In genomic region chr10:26275414-26275813, GRCm38 (mm10) we compare ENCODE assay signal across 32 mouse cellular contexts. TPM values are rescaled to one million over a fixed set of nuclear protein-coding genes. Genes with fewer than 3 reads are reported as not detected.
DNase-seq lines count a peak whose midpoint lies in the region; ATAC-seq and TF ChIP-seq lines count a peak whose summit lies in the region.
"Had no signal": no experiment of that assay in that cellular context is flagged by ENCODE, and none has a peak within 500 bp of the region (broad histone marks: within the 10 kb centered on the region; RNA-seq: fewer than 3 reads in every experiment).

No protein-coding gene starts in this region.

- H3K9me3 ChIP-seq in lung, postnatal 0 days (ENCODE audit: low read length) = no peaks in the 10 kb centered on the region
- H3K9me3 ChIP-seq: embryonic facial prominence, embryonic 10.5 days; embryonic facial prominence, embryonic 13.5 days; forebrain, embryonic 12.5 days; forebrain, embryonic 15.5 days; heart, embryonic 10.5 days; heart, embryonic 13.5 days; hindbrain, embryonic 12.5 days; hindbrain, embryonic 15.5 days had no signal

- no peaks in the 10 kb centered on the region for H3K27me3 ChIP-seq in myocyte (ENCODE audit: control insufficient read depth, insufficient read depth, insufficient read length)
- H3K27me3 ChIP-seq in lung, postnatal 0 days (replicated peaks; ENCODE audit: insufficient read depth, low read length) = no peaks in the 10 kb centered on the region
- H3K27me3 ChIP-seq: embryonic facial prominence, embryonic 13.5 days; forebrain, embryonic 12.5 days; forebrain, embryonic 15.5 days; heart, embryonic 13.5 days; hindbrain, embryonic 12.5 days; hindbrain, embryonic 15.5 days had no signal

- no peaks in the 10 kb centered on the region for H3K4me1 ChIP-seq in lung, postnatal 0 days (ENCODE audit: insufficient read depth, low read depth, low read length)
- H3K4me1 ChIP-seq: embryonic facial prominence, embryonic 10.5 days; embryonic facial prominence, embryonic 13.5 days; forebrain, embryonic 12.5 days; forebrain, embryonic 15.5 days; heart, embryonic 10.5 days; heart, embryonic 13.5 days; hindbrain, embryonic 12.5 days; hindbrain, embryonic 15.5 days had no signal

- intact Hi-C loops in heart, postnatal 10 days (cut with DNase I) = no loop called here

- peak; percentile 61 for DNase-seq in adrenal gland, adult 2 months
- DNase-seq in adrenal gland, postnatal 10 days = no peak
- DNase-seq in heart, adult 11 months = peak; percentile 19
- no peak for DNase-seq in heart, postnatal 10 days
- DNase-seq in NIH3T3 (ENCODE audit: low read depth) = peak; percentile 85
- no peak for DNase-seq in embryo, embryonic 10 days (ENCODE audit: low spot score)
- no peak for DNase-seq in lung, postnatal 0 days (ENCODE audit: low spot score)
- DNase-seq: cerebellum, adult 11 months; cerebellum, adult 2 months; cerebellum, adult 9-11 months; cerebellum, postnatal 25 days; embryo, embryonic 11 days; gastrocnemius, postnatal 25 days; heart, adult 2 months; kidney, adult 2 months had no signal

- no peak overlapping the region for H3K9ac ChIP-seq in lung, postnatal 0 days (replicated peaks; ENCODE audit: low read depth)
- H3K9ac ChIP-seq: embryonic facial prominence, embryonic 13.5 days; forebrain, embryonic 12.5 days; forebrain, embryonic 15.5 days; heart, embryonic 13.5 days; hindbrain, embryonic 12.5 days; hindbrain, embryonic 15.5 days had no signal

- H3K36me3 ChIP-seq in myocyte (ENCODE audit: control insufficient read depth, insufficient read depth) = no peaks in the 10 kb centered on the region
- H3K36me3 ChIP-seq in lung, postnatal 0 days (ENCODE audit: insufficient read depth, low read length) = no peaks in the 10 kb centered on the region

- no peak overlapping the region for H3K4me3 ChIP-seq in myocyte
- H3K4me3 ChIP-seq in lung, postnatal 0 days (ENCODE audit: low read depth, low read length) = no peak overlapping the region
- H3K4me3 ChIP-seq: embryonic facial prominence, embryonic 10.5 days; embryonic facial prominence, embryonic 13.5 days; erythroblast, embryonic 14.5 days; forebrain, embryonic 12.5 days; forebrain, embryonic 15.5 days; heart, adult 2 months; heart, embryonic 10.5 days; heart, embryonic 13.5 days; hindbrain, embryonic 12.5 days; hindbrain, embryonic 15.5 days had no signal

- H3K27ac ChIP-seq in lung, postnatal 0 days (ENCODE audit: low read length) = no peak overlapping the region
- H3K27ac ChIP-seq: embryonic facial prominence, embryonic 10.5 days; embryonic facial prominence, embryonic 13.5 days; forebrain, embryonic 12.5 days; forebrain, embryonic 15.5 days; heart, adult 2 months; heart, embryonic 10.5 days; heart, embryonic 13.5 days; hindbrain, embryonic 12.5 days; hindbrain, embryonic 15.5 days had no signal

- no peak for TF ChIP-seq POLR2A in myocyte (IDR thresholded peaks at IDR 0.05; ENCODE audit: insufficient read length, low read depth)

- ATAC-seq in lung, postnatal 0 days = no peak
- ATAC-seq: forebrain, embryonic 15.5 days; intestine, postnatal 0 days had no signal

- no peak overlapping the region for H3ac ChIP-seq in myocyte (ENCODE audit: control insufficient read depth, insufficient read length)

- no peaks in the 10 kb centered on the region for H3K79me2 ChIP-seq in myocyte (ENCODE audit: control insufficient read depth, insufficient read depth)

- TF ChIP-seq EP300 in lung, postnatal 0 days (IDR thresholded peaks at IDR 0.05) = no peak

- WGBS in lung, postnatal 0 days = 89% methylated on average over 6 of the region's 6 CpGs

- no peak for TF ChIP-seq CTCF in lung, postnatal 0 days (IDR thresholded peaks at IDR 0.05)

- H3K4me2 ChIP-seq in myocyte (ENCODE audit: low read depth) = no peak overlapping the region
- no peak overlapping the region for H3K4me2 ChIP-seq in lung, postnatal 0 days (replicated peaks; ENCODE audit: low read depth, low read length)
- H3K4me2 ChIP-seq: embryonic facial prominence, embryonic 13.5 days; forebrain, embryonic 12.5 days; forebrain, embryonic 15.5 days; heart, embryonic 13.5 days; hindbrain, embryonic 12.5 days; hindbrain, embryonic 15.5 days had no signal

TF ChIP-seq in myocyte, 11 proteins besides CTCF, POLR2A, EP300 and RAD21:
- TF ChIP-seq TCF3 (IDR thresholded peaks at IDR 0.05; ENCODE audit: insufficient read length, low read depth) (no peak), CEBPB (IDR thresholded peaks at IDR 0.05; ENCODE audit: insufficient read depth, poor library complexity, severe bottlenecking) (0 out of 2 replicates have a peak, but pooled peaks have one; percentile 33)

RNA-seq across cellular contexts. Expression of gene Samd3, which starts 45.9 kb away (rescaled TPM):
- not detected for total RNA-seq in adrenal gland, adult 2 months (2021)
- 0.07 TPM in 1 of 2 replicates, not detected in the other for polyA plus RNA-seq in adrenal gland, adult 2 months (2012; rRNA removed)
- not detected for total RNA-seq in adrenal gland, postnatal 10 days (2021)
- not detected for total RNA-seq in heart, postnatal 10 days (2021)
- 0.06 TPM for polyA plus RNA-seq in myocyte (2012; fragmentation: generic; extraction: Trizol)
- polyA plus RNA-seq in lung, postnatal 0 days (2015; fragmentation: Nextera tagmentation; extraction: Ambion mirVana) = 0.18 and 0.81 TPM in 2 replicates
- total RNA-seq: common myeloid progenitor, adult 5-6 weeks; gastrocnemius, adult 8-10 months; gastrocnemius, postnatal 25 days; heart, adult 2 months; heart, postnatal 25 days; MEL had no signal
- polyA plus RNA-seq: erythroblast, embryonic 14.5 days; heart, embryonic 13.5 days; intestine, embryonic 14.5 days; intestine, postnatal 0 days; kidney, embryonic 14.5 days had no signal

Comparison
In these comparisons a context has a peak if more than half of its experiments do, and no peak if none do; other contexts are left out.
1. DNase-seq: peak in adrenal gland, adult 2 months (single experiment), heart, adult 11 months (single experiment) and NIH3T3 (single experiment); none in adrenal gland, postnatal 10 days (single experiment), heart, postnatal 10 days (0 of 2), embryo, embryonic 10 days (single experiment) and lung, postnatal 0 days (single experiment).